Mouse (Mus musculus) midbrain, embryonic 13.5 days (tissue): ENCODE measurements around the gene Rasa2. TPM values are rescaled to one million over a fixed set of nuclear protein-coding genes. Genes with fewer than 3 reads are reported as not detected.

Experiments used
- ATAC-seq: fragments of 200-750 bp; cut with Nextera tagmentation; 2 replicates; pipeline ENCODE4 v1.8.0; 2017; ENCODE audit warnings: mild to moderate bottlenecking, moderate TSS enrichment, moderate library complexity
- H3K27ac ChIP-seq: fragments of 300-500 bp; sonication (generic); 2 replicates; pipeline ENCODE4 v1.5.1; 2015; ENCODE audit warnings: inconsistent platforms, mild to moderate bottlenecking, moderate library complexity
- H3K27me3 ChIP-seq: fragments of 300-500 bp; sonication (generic); 2 replicates; pipeline ENCODE4 v1.6.1; 2015; ENCODE audit warnings: mild to moderate bottlenecking, inconsistent platforms
- H3K36me3 ChIP-seq: fragments of 300-500 bp; sonication (generic); 2 replicates; pipeline ENCODE4 v1.6.1; 2015; ENCODE audit warnings: mild to moderate bottlenecking, inconsistent platforms
- H3K4me1 ChIP-seq: fragments of 300-500 bp; sonication (generic); replicated peaks from 2 replicates; pipeline ENCODE4 v1.6.1; 2015; ENCODE audit warnings: inconsistent platforms
- H3K4me2 ChIP-seq: fragments of 300-500 bp; sonication (generic); replicated peaks from 2 replicates; pipeline ENCODE4 v1.6.1; 2015; ENCODE audit warnings: moderate library complexity, mild to moderate bottlenecking, inconsistent platforms
- H3K4me3 ChIP-seq: fragments of 300-500 bp; sonication (generic); replicated peaks from 2 replicates; pipeline ENCODE4 v1.5.1; 2015; ENCODE audit warnings: mild to moderate bottlenecking, inconsistent platforms
- H3K9ac ChIP-seq: fragments of 300-500 bp; sonication (generic); replicated peaks from 2 replicates; pipeline ENCODE4 v1.6.1; 2015; ENCODE audit warnings: mild to moderate bottlenecking, inconsistent platforms
- H3K9me3 ChIP-seq: fragments of 300-500 bp; sonication (generic); 2 replicates; pipeline ENCODE4 v1.6.1; 2016; ENCODE audit warnings: mild to moderate bottlenecking, inconsistent platforms
- WGBS: fragments of 180-500 bp; shearing (Covaris S2); methylation state at CpG from one replicate; pipeline ENCODE4 v1.1.7; 2015; 5-methylcytosine and 5-hydroxymethylcytosine counted together
- polyA plus RNA-seq: library from polyadenylated mRNA; unstranded; fragments of >200 nt; fragmentation: Nextera tagmentation; extraction: Ambion mirVana; gene quantifications from 2 replicates; pipeline ENCODE4 v1.2.1, GENCODE M21; 2015

Gene Rasa2
- polyA plus RNA-seq, 1 experiment from 2014 or later: 15.8 TPM

DNA sequence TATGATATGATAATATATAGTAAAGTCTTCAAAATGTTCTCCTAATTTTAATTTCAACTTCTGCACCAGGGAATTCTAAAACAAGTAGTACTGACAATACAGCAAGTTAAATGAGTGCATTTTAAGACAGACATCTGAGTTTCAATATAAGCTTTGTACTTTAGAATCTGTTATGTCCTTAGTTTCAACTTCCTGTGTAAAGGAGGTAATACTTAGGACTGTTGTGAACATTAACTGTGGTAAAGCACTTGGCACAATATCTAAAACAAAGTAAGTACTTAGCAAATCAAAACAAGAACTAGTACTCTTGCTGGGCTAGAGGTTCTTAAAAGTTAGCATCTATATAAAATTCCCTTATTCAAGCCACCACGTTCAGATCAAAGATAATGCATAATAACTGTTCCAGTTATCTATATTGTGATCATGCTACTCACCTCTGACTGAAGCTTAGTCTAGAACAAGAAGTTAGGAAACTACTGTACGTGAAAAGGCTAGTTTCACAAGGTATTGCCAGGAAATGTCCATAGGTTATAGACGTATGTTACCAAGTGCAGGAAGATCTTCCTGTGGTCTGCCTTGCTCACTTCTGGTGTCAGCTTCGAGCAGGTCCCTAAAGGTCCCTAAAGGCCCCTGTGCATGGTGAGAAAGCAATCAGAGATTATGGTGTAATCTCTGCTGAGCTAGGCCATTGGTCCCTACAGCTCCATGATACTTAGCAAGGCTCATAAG, 12.8 kb downstream of the Rasa2 start:
- ATAC-seq: no peak
- no peak overlapping the region for H3K27ac ChIP-seq
- 88% methylated on average over 4 of the region's 4 CpGs for WGBS

GRCm38 (mm10) chr9:96612297-96612696, 19.1 kb downstream of the Rasa2 start:
- Histone ChIP-seq H3K4me1 (0 out of 2 replicates have a peak, but pooled peaks cover 2% of the 10 kb centered on the region), H3K9me3 (0 out of 2 replicates have a peak, but pooled peaks cover 5% of the 10 kb centered on the region), H3K27me3 (no peaks in the 10 kb centered on the region), H3K9ac (no peak overlapping the region), H3K4me3 (no peak overlapping the region), H3K27ac (no peak overlapping the region), H3K4me2 (no peak overlapping the region), H3K36me3 (peaks cover 19% of the 10 kb centered on the region)
- 93% methylated on average over 3 of the region's 3 CpGs for WGBS
- no peak for ATAC-seq

More for the DNA sequence above, 12.8 kb downstream of the Rasa2 start:
- Histone ChIP-seq H3K4me1 (no peaks in the 10 kb centered on the region), H3K27me3 (no peaks in the 10 kb centered on the region), H3K4me2 (no peak overlapping the region), H3K9ac (no peak overlapping the region), H3K4me3 (no peak overlapping the region), H3K36me3 (no peaks in the 10 kb centered on the region), H3K9me3 (no peaks in the 10 kb centered on the region)

- ATAC-seq: no peak
- 66% methylated on average over 8 of the region's 8 CpGs for WGBS
- H3K27me3 ChIP-seq: no peaks in the 10 kb centered on the region
- H3K36me3 ChIP-seq: peaks cover 24% of the 10 kb centered on the region
- H3K9ac ChIP-seq: no peak overlapping the region
- H3K4me2 ChIP-seq: no peak overlapping the region
- H3K4me3 ChIP-seq: no peak overlapping the region
- H3K9me3 ChIP-seq: peaks cover 10% of the 10 kb centered on the region; the same call in 1 of the 2 replicates
- H3K27ac ChIP-seq: no peak overlapping the region
- 0 out of 2 replicates have a peak, but pooled peaks cover 2% of the 10 kb centered on the region for H3K4me1 ChIP-seq
Measured at GRCm38 (mm10) chr9:96611693-96612293, 19.6 kb downstream of the Rasa2 start.

DNA sequence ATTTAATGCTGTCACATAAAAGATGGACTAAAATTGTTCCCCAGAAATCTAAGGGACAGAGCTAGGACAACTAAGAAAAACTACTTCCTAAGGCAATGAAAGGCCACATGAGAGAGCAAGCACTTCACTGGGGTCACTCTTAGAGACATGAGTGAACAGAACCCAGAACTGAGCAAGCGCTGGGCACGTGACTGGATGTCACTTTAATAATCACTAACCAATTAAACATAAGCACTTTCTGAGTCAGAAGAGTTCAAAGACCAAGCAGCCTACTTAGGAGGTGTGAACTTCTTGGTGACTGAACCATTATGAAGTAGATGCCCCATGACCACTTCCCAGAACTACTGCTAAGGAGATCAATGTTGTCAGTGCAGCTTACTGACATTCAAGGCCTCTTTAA, 20.6 kb downstream of the Rasa2 start:
- Histone ChIP-seq H3K9ac (no peak overlapping the region), H3K4me2 (no peak overlapping the region), H3K36me3 (peaks cover 27% of the 10 kb centered on the region), H3K27me3 (no peaks in the 10 kb centered on the region), H3K4me1 (0 out of 2 replicates have a peak, but pooled peaks cover 2% of the 10 kb centered on the region), H3K4me3 (no peak overlapping the region), H3K9me3 (peaks cover 13% of the 10 kb centered on the region; the same call in 1 of the 2 replicates), H3K27ac (no peak overlapping the region)
- 92% methylated on average over 2 of the region's 2 CpGs for WGBS
- no peak for ATAC-seq

DNA sequence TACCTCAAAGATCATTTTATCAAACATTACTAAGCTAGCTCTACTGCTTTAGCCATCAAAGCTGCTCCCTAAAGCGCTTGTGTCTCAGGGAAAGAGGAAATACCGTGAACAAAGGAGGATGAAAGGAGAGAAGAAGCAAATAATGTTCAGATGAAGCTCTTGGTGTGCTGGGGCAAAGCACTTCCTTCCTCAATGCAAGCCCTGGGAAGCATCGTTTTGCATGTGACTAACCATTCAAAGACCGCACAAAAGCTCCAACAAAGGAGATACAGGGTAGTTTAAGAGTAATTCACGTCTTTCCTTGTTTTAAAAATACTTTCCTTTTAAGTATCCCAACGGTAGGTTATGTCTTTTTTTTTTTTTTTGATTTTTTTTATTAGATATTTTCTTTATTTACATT, 28.0 kb downstream of the Rasa2 start:
- peaks cover 28% of the 10 kb centered on the region for H3K36me3 ChIP-seq
- no peaks in the 10 kb centered on the region for H3K4me1 ChIP-seq
- H3K4me3 ChIP-seq: no peak overlapping the region
- H3K4me2 ChIP-seq: no peak overlapping the region
- H3K9me3 ChIP-seq: peaks cover 13% of the 10 kb centered on the region; the same call in 1 of the 2 replicates
- no peak overlapping the region for H3K27ac ChIP-seq
- H3K9ac ChIP-seq: no peak overlapping the region
- no peak for ATAC-seq
- H3K27me3 ChIP-seq: no peaks in the 10 kb centered on the region
- 17% methylated on average over 6 of the region's 6 CpGs for WGBS

DNA sequence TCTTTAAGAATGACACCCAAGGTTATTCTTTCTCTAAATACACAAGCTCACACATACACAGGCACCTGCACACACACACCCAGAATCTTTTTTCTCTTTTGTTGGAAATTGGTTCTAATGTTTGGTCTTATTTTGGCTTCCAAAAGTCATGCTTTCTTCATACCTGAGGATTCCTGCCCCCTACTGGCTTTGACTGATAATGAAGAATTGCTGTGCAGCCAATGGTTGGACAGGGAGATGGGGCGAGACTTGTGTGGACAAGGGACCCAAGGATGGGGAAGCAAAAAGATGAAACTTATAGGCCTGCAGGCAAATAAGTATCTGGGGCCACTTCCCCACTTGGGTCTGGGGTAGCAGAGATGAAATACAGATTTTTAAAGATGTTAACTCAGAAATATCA, 33.5 kb downstream of the Rasa2 start:
- H3K4me1 ChIP-seq: no peaks in the 10 kb centered on the region
- WGBS: 92% methylated on average over 1 of the region's 1 CpGs
- H3K27me3 ChIP-seq: no peaks in the 10 kb centered on the region
- H3K27ac ChIP-seq: no peak overlapping the region
- peaks cover 5% of the 10 kb centered on the region for H3K36me3 ChIP-seq
- ATAC-seq: no peak
- no peak overlapping the region for H3K9ac ChIP-seq
- no peak overlapping the region for H3K4me2 ChIP-seq
- no peaks in the 10 kb centered on the region for H3K9me3 ChIP-seq
- H3K4me3 ChIP-seq: no peak overlapping the region

GRCm38 (mm10) chr9:96592670-96593600, 38.5 kb downstream of the Rasa2 start:
- H3K4me2 ChIP-seq: no peak overlapping the region
- H3K4me1 ChIP-seq: no peaks in the 10 kb centered on the region
- 94% methylated on average over 11 of the region's 11 CpGs for WGBS
- no peak overlapping the region for H3K9ac ChIP-seq
- peaks cover 14% of the 10 kb centered on the region for H3K36me3 ChIP-seq
- no peak for ATAC-seq
- no peak overlapping the region for H3K4me3 ChIP-seq
- H3K27me3 ChIP-seq: no peaks in the 10 kb centered on the region
- no peak overlapping the region for H3K27ac ChIP-seq
- H3K9me3 ChIP-seq: no peaks in the 10 kb centered on the region

GRCm38 (mm10) chr9:96589346-96589745, 42.1 kb downstream of the Rasa2 start:
- Histone ChIP-seq H3K4me2 (no peak overlapping the region), H3K4me3 (no peak overlapping the region), H3K9ac (no peak overlapping the region), H3K9me3 (no peaks in the 10 kb centered on the region), H3K27ac (no peak overlapping the region), H3K27me3 (no peaks in the 10 kb centered on the region), H3K4me1 (no peaks in the 10 kb centered on the region), H3K36me3 (peaks cover 14% of the 10 kb centered on the region)
- 94% methylated on average over 5 of the region's 5 CpGs for whole genome bisulfite sequencing
- ATAC-seq: no peak

GRCm38 (mm10) chr9:96583496-96583895, 47.9 kb downstream of the Rasa2 start:
- Histone ChIP-seq H3K9me3 (no peaks in the 10 kb centered on the region), H3K27ac (no peak overlapping the region), H3K4me1 (no peaks in the 10 kb centered on the region), H3K27me3 (no peaks in the 10 kb centered on the region), H3K4me3 (no peak overlapping the region), H3K4me2 (no peak overlapping the region), H3K36me3 (0 out of 2 replicates have a peak, but pooled peaks cover 5% of the 10 kb centered on the region), H3K9ac (no peak overlapping the region)
- ATAC-seq: no peak
- whole genome bisulfite sequencing: 95% methylated on average over 2 of the region's 2 CpGs

DNA sequence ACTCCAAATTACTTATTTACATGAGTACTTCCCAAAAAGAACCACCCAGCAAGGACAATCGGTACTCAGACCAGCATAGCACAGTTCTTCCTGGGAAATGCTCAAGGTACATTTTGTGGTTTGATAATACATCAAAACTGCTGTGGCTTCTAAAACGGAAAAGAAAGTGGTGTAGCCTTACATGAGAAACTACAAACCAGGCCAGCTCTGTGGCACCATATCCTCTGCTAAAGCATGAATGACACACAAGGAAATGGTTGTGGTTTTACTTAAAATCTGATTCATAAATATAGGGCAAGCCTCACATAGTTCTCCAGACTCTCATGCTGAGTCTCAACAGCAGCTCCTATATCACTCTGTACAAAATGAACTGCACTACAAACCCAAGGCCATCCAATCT, 48.3 kb downstream of the Rasa2 start:
- H3K9me3 ChIP-seq: no peaks in the 10 kb centered on the region
- H3K4me2 ChIP-seq: no peak overlapping the region
- no peaks in the 10 kb centered on the region for H3K27me3 ChIP-seq
- H3K27ac ChIP-seq: no peak overlapping the region
- no peak for ATAC-seq
- no peaks in the 10 kb centered on the region for H3K4me1 ChIP-seq
- no peak overlapping the region for H3K9ac ChIP-seq
- 0 out of 2 replicates have a peak, but pooled peaks cover 5% of the 10 kb centered on the region for H3K36me3 ChIP-seq
- WGBS: 89% methylated on average over 2 of the region's 2 CpGs
- H3K4me3 ChIP-seq: no peak overlapping the region

- Histone ChIP-seq H3K27me3 (no peaks in the 10 kb centered on the region), H3K4me1 (no peaks in the 10 kb centered on the region), H3K9me3 (no peaks in the 10 kb centered on the region), H3K27ac (no peak overlapping the region), H3K9ac (no peak overlapping the region), H3K4me3 (no peak overlapping the region), H3K4me2 (no peak overlapping the region), H3K36me3 (peaks cover 9% of the 10 kb centered on the region; the same call in 1 of the 2 replicates)
- WGBS: 93% methylated on average over 4 of the region's 4 CpGs
- no peak for ATAC-seq
Measured at GRCm38 (mm10) chr9:96578190-96578589, 53.2 kb downstream of the Rasa2 start.

- 88% methylated on average over 6 of the region's 6 CpGs for WGBS
- no peak for ATAC-seq
Measured at GRCm38 (mm10) chr9:96577674-96578073, 53.7 kb downstream of the Rasa2 start.

More at GRCm38 (mm10) chr9:96577674-96578073, 53.7 kb downstream of the Rasa2 start:
- Histone ChIP-seq H3K36me3 (peaks cover 9% of the 10 kb centered on the region; the same call in 1 of the 2 replicates), H3K9me3 (no peaks in the 10 kb centered on the region), H3K4me1 (no peaks in the 10 kb centered on the region), H3K27ac (no peak overlapping the region), H3K4me3 (no peak overlapping the region), H3K9ac (no peak overlapping the region), H3K27me3 (no peaks in the 10 kb centered on the region), H3K4me2 (no peak overlapping the region)
